Mouse (Mus musculus) cerebellum, adult 18-20 months (tissue): Measurements from ENCODE around the gene Angpt4.

ENCODE experiments used
- DNase-seq, 2 experiments: peaks; one replicate each; pipeline ENCODE4 v3.0.0; 2021

Gene Angpt4

DNA sequence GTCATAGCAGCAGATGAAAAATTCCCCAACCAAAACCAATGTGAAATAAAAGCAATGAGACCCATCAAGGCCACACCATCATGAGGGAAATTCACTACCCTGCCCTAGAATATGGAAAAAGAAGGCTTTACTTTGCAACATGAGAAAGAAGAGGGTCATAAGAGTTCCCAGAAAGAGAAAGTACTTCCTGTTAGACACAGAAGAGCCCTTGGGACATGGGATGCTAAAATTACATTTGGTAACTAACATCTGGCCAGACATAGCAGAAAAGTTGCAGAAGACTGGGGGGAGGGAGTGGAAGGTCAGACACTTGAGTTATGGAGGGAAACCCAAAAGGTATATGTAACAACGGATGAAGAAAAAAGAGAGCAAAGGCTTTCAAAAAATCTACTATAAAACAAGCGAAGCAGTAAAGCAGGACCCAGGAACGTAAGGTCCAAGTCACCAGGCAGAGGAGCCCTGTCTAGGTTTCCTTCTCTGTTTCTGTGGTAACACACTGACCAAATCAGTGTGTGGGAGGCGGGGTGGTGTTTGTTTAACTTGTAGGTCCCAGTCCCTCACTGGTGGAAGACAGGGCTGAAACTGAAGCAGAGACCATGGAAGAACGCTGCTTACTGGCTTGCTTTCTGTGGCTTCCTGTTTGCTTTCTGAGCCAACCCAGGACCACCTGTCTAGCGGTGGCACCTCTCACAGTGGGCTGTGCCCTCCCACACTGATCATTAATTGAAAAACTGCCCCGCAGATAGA lies 74.6 kb downstream of the Angpt4 start:
- DNase-seq: no peak

DNA sequence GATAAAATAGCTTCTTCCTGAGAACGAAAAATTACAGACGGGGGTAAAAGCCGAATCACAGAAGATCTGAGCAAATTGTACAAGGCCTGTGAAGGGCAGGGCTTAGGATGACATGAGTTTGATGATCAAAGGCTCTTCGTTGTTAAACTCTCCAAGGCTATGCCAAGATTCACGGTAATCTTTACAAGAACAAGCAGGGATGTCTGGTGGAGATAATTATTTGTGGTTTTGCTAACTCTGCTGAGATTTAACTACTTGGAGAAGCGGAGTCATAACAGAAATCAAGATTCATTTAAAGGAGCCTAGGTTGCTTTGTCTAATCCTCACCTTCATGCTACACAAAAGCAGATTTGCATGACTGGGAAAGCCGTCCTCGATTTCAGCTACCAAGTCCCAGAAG lies 75.9 kb downstream of the Angpt4 start:
- no peak for DNase-seq

DNA sequence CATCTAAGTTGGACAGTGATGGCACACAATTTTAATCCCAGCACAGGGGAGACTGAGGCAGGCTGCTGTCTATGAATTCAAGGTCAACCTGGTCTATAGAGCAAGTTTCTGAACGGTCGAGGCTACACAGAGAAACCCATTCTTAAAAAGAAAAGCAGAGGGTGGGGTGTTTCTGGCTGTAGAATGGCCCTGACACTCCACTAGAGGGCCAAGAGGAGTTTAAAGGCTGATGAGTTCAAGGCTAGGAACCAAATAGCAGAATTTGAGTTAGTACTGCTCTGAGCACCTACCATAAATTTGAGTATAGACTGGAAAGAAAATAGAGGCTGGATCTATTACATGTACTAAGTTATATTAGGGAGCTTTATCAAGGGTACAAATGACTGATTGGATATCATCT lies 78.0 kb downstream of the Angpt4 start:
- DNase-seq: no peak

DNA sequence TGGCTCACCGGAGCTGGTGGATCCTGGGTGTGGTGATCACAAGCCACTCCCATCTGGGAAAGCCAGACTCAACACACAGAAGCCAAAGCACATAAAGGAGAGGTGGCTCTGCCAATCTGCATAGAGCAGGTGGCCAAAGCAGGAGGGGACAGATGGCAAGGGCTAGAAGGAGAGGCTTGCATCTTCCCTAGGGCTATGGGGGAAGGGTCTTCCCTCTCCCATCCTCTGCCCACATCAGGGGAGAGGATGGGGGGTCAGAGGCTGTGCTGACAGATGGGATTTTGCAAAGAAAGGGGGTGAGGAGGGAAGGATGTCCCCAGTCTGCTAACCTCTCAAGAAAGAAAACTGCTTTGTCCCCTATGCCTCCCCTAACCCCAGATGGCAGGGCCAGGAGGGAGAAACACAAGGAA lies 80.0 kb downstream of the Angpt4 start:
- peak; percentile 33 to 44 for DNase-seq

DNA sequence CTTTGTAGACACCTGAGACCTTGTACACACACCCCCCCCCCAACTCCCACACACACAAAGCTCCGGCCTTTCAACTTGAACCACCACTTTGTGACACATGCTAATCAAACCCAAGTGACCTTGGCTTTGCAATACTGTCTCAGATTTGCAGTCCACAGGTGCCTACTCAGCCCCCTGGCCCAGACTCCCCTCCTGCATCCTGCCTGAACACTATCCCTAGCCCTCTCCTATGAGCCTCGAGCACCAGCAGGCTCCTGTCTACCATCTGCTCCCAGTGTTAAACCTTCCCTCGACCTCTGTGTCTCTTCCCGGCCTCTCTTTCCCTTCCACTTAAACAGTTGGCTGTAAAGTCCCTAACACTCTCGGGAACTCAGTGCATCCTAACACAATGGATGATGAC lies 80.4 kb downstream of the Angpt4 start:
- no peak for DNase-seq

DNA sequence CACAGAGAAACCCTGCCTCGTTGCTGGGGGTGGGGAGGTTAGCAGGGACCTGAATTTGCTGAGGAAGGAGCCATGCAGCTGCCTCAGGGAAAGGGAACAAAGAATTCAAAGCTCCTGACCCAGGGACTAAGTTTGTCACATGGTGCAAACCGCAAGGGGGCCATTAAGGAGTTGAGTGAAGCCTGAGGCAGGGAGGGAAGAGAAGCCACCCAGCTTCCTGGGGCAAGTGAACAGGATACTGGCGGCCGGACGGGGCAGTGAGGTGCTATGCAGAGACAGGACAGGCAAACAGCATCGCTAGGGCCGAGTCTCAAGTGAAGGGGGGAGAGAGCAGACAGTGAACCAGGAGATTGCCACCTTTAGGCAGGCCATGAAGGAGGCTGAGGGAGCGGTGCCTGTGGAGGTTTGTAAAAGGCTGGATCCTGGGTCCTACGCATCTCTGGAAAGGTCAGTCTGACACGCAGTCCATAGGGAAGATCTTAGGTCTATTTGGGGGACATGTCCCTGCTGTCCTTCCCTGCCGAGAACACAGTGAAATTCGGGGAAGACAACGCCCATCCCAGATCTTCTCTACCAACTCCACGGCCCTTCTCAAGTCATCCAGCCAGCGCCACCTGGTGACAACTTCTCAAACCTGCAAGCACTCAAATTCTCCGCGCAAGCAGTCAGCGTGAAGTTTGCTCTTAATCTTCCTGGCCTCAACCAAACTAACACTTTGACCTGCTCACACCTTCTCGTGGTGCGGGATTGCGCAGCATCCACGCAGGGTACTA lies 83.5 kb downstream of the Angpt4 start:
- peak; percentile 70 to 79 for DNase-seq
